Mouse (Mus musculus) CH12.LX (cell line): ENCODE results near the gene Cib2. TPM values are rescaled to one million over a fixed set of nuclear protein-coding genes. Genes with fewer than 3 reads are reported as not detected.

Experiments used
- DNase-seq: peaks from one replicate; pipeline ENCODE4 v3.0.0-alpha.2; 2013; ENCODE audit errors: extremely low read depth
- H3K27ac ChIP-seq: 2 replicates; pipeline ENCODE4 v1.5.1; 2012; ENCODE audit warnings: low read depth, mild to moderate bottlenecking, control low read depth, moderate library complexity; ENCODE audit not compliant: insufficient read depth
- H3K27me3 ChIP-seq: replicated peaks from 2 replicates; pipeline ENCODE3; 2012; ENCODE audit warnings: inconsistent platforms
- H3K36me3 ChIP-seq, 2 experiments: replicated peaks in 1 of 2; 2 replicates each; pipeline versions ENCODE3 to v1.6.1; 2012; ENCODE audit warnings: inconsistent platforms in 1 of 2, low read length in 1 of 2, mild to moderate bottlenecking in 1 of 2, mixed read lengths in 1 of 2, moderate library complexity in 1 of 2; ENCODE audit not compliant: control insufficient read depth in 1 of 2, insufficient read depth in 1 of 2
- H3K4me1 ChIP-seq, 2 experiments: 2 replicates each; pipeline ENCODE4 v1.6.1; 2012; ENCODE audit warnings: inconsistent platforms in 1 of 2, moderate library complexity in 1 of 2; ENCODE audit not compliant: insufficient read depth in 2 of 2, control insufficient read depth in 1 of 2
- H3K4me2 ChIP-seq: 2 replicates; pipeline ENCODE4 v1.6.1; 2012; ENCODE audit warnings: low read depth, mild to moderate bottlenecking, control low read depth; ENCODE audit not compliant: poor library complexity, insufficient read depth, severe bottlenecking
- H3K4me3 ChIP-seq, 3 experiments: fragments of 150-350 bp in 1 of 3; sonication (generic) in 1 of 3; replicated peaks in 1 of 3; 2 replicates each; pipeline versions ENCODE3 to v1.5.1; 2011 to 2012; ENCODE audit warnings: low read depth in 2 of 3, low read length in 2 of 3, mild to moderate bottlenecking in 2 of 3, moderate library complexity in 2 of 3, control low read depth in 1 of 3, improper control_type of control experiment in 1 of 3, inconsistent platforms in 1 of 3, mixed read lengths in 1 of 3; ENCODE audit not compliant: poor library complexity in 1 of 3
- H3K79me2 ChIP-seq: replicated peaks from 2 replicates; pipeline ENCODE4 v1.6.1; 2012; ENCODE audit warnings: mild to moderate bottlenecking, moderate library complexity; ENCODE audit not compliant: control insufficient read depth, poor library complexity, insufficient read depth, severe bottlenecking; ENCODE audit errors: extremely low read depth
- H3K9ac ChIP-seq: 2 replicates; pipeline ENCODE4 v1.6.1; 2012; ENCODE audit warnings: low read depth, mild to moderate bottlenecking, control low read depth, moderate library complexity; ENCODE audit not compliant: insufficient read depth
- H3K9me3 ChIP-seq: replicated peaks from 2 replicates; pipeline ENCODE3; 2012; ENCODE audit warnings: low read length, inconsistent platforms, mixed read lengths
- BHLHE40 ChIP-seq: IDR thresholded peaks from 2 replicates; pipeline ENCODE4 v1.6.1; 2011; ENCODE audit warnings: mild to moderate bottlenecking, low read depth, low read length, improper control_type of control experiment
- CHD1 ChIP-seq: IDR thresholded peaks from 2 replicates; pipeline ENCODE4 v1.6.1; 2012; ENCODE audit warnings: low read depth, low read length, improper control_type of control experiment, inconsistent platforms
- CHD2 ChIP-seq: IDR thresholded peaks from 2 replicates; pipeline ENCODE4 v1.6.1; 2011; ENCODE audit warnings: low read length, improper control_type of control experiment
- ELF1 ChIP-seq: IDR thresholded peaks from 2 replicates; pipeline ENCODE4 v1.6.1; 2014; ENCODE audit warnings: low read depth, mild to moderate bottlenecking, inconsistent platforms, low read length, improper control_type of control experiment
- EP300 ChIP-seq: IDR thresholded peaks from 2 replicates; pipeline ENCODE4 v1.6.1; 2011; ENCODE audit warnings: low read length, improper control_type of control experiment
- ETS1 ChIP-seq: conservative IDR thresholded peaks from 2 replicates; pipeline ENCODE4 v1.6.1; 2012; ENCODE audit warnings: low read depth, mild to moderate bottlenecking, inconsistent platforms, low read length, improper control_type of control experiment, moderate library complexity
- IRF4 ChIP-seq: IDR thresholded peaks from 2 replicates; pipeline ENCODE4 v1.6.1; 2014; ENCODE audit warnings: low read depth, mild to moderate bottlenecking, inconsistent platforms, low read length, improper control_type of control experiment
- JUN ChIP-seq: IDR thresholded peaks from 2 replicates; pipeline ENCODE4 v1.6.1; 2011; ENCODE audit warnings: low read depth, mild to moderate bottlenecking, low read length, improper control_type of control experiment, moderate library complexity; ENCODE audit not compliant: insufficient read depth
- JUND ChIP-seq: conservative IDR thresholded peaks from 2 replicates; pipeline ENCODE4 v1.6.1; 2011; ENCODE audit warnings: low read depth, low read length, improper control_type of control experiment
- NELFE ChIP-seq: IDR thresholded peaks from 2 replicates; pipeline ENCODE4 v1.6.1; 2011; ENCODE audit warnings: low read depth, low read length, improper control_type of control experiment
- POLR2A ChIP-seq: IDR thresholded peaks from 2 replicates; pipeline ENCODE4 v1.6.1; 2011; ENCODE audit warnings: low read depth, mild to moderate bottlenecking, improper control_type of control experiment, low read length
- RAD21 ChIP-seq: IDR thresholded peaks from 2 replicates; pipeline ENCODE4 v1.6.1; 2011; ENCODE audit warnings: low read depth, mild to moderate bottlenecking, low read length, improper control_type of control experiment, moderate library complexity
- TBP ChIP-seq: conservative IDR thresholded peaks from 2 replicates; pipeline ENCODE4 v1.6.1; 2011; ENCODE audit warnings: low read depth, low read length, improper control_type of control experiment
- UBTF ChIP-seq: IDR thresholded peaks from 2 replicates; pipeline ENCODE4 v1.6.1; 2012; ENCODE audit warnings: low read depth, mild to moderate bottlenecking, inconsistent platforms, low read length, improper control_type of control experiment, moderate library complexity
- USF1 ChIP-seq: IDR thresholded peaks from 2 replicates; pipeline ENCODE4 v1.6.1; 2014; ENCODE audit warnings: low read depth, mild to moderate bottlenecking, inconsistent platforms, low read length, improper control_type of control experiment
- ZMIZ1 ChIP-seq: IDR thresholded peaks from 2 replicates; pipeline ENCODE4 v1.6.1; 2012; ENCODE audit warnings: low read depth, mild to moderate bottlenecking, inconsistent platforms, low read length, improper control_type of control experiment
- ZNF384 ChIP-seq: IDR thresholded peaks from 2 replicates; pipeline ENCODE4 v1.6.1; 2012; ENCODE audit warnings: low read depth, low read length, improper control_type of control experiment, inconsistent platforms
- dilution Hi-C: fragments of 300-500 bp; cut with MboI; formaldehyde crosslinking; loops from 2 replicates; pipeline ENCODE4 v1.14.3; 2020; ENCODE audit warnings: low sequenced_read_pairs; ENCODE audit not compliant: extremely low pct_unique_long_range_greater_than_20kb, extremely low pct_ligation_motif_present
- in situ Hi-C: fragments of 300-500 bp; cut with MboI; formaldehyde crosslinking; loops from 3 replicates; pipeline ENCODE4 v1.14.3; 2019; ENCODE audit warnings: low sequenced_read_pairs, low pct_ligation_motif_present, low pct_unique_long_range_greater_than_20kb, mixed read lengths
- polyA plus RNA-seq: library from polyadenylated mRNA; unstranded; fragments of >175 nt; gene quantifications from 2 replicates; pipeline ENCODE4 v1.2.1, GENCODE M21; 2012; ENCODE audit warnings: low read depth; ENCODE audit not compliant: insufficient read length
- total RNA-seq, 2 experiments: library from RNA; depleted of rRNA; stranded (reverse); fragments of 300-350 nt in 1 of 2; fragments of >200 nt in 1 of 2; gene quantifications; 2 replicates each; pipeline ENCODE4 v1.2.3; 2012 to 2014

Gene Cib2
- total and polyA plus RNA-seq, 3 experiments: 2.1 to 3.5 (median 3.4) TPM

DNA sequence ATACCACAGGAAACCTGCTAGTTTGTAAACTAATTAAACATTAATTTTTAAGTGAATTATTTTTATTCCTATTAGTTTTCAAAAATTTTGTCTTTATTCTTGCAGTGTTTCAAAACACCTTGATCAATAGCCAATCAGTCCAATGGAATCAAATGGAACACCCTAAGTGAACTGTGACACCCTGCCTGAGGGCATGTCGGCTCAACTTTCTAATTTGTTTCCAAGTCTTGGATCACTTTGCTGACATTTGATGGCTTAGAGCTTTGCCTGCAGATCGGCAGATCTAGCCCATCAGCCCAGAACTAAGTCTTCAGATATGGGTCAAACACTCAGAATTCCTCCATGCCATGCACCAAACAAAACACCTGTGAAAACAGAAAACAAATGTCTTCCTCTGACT lies 44.0 kb downstream of the Cib2 start:
- Histone ChIP-seq H3K27me3 (no peaks in the 10 kb centered on the region), H3K4me2 (no peak overlapping the region), H3K9ac (no peak overlapping the region), H3K9me3 (no peaks in the 10 kb centered on the region), H3K79me2 (no peaks in the 10 kb centered on the region), H3K4me1 (peaks cover 0 to 7% of the 10 kb centered on the region in 2 experiments; a peak in 1 of 4 replicates), H3K4me3 (no peak overlapping the region), H3K27ac (no peak overlapping the region), H3K36me3 (no peaks in the 10 kb centered on the region)
- TF ChIP-seq IRF4 (no peak), CHD1 (no peak), RAD21 (no peak), UBTF (no peak), ZNF384 (no peak), BHLHE40 (no peak), POLR2A (no peak), ELF1 (no peak), EP300 (no peak), JUN (no peak), CHD2 (no peak), NELFE (no peak), USF1 (no peak), ZMIZ1 (no peak), TBP (no peak), JUND (no peak), ETS1 (no peak)
- dilution Hi-C loops (no loop called here), in situ Hi-C loops (no loop called here)
- no peak for DNase-seq

DNA sequence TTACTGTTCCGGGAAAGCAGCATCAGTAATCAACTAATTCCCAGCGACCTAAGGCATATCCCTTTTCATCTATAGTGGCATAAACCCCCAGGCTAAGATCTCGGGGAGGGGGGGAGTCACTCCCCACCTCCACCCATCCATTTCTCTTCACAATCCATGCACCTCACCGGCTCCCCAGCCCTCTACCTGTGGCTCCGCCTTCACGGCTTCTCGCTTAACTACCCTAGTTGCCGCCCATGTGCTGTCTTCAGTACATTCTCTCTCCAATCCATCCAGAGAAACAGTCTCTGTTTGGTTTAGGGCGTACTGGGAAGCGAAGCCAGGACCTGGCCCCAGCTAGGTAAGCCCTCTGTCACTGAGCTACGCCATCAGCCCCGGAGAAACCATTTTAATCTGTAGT lies 57.1 kb downstream of the Cib2 start:
- Histone ChIP-seq H3K9me3 (no peaks in the 10 kb centered on the region), H3K36me3 (peaks cover 0 to 1% of the 10 kb centered on the region in 2 experiments), H3K4me2 (no peak overlapping the region), H3K9ac (no peak overlapping the region), H3K27ac (no peak overlapping the region), H3K4me3 (no peak overlapping the region), H3K79me2 (peaks cover 11% of the 10 kb centered on the region), H3K27me3 (no peaks in the 10 kb centered on the region), H3K4me1 (peaks cover 3 to 22% of the 10 kb centered on the region in 2 experiments)
- DNase-seq: no peak
- dilution Hi-C loops: no loop called here
- in situ Hi-C loops: no loop called here
- TF ChIP-seq RAD21: no peak
